Mouse (Mus musculus): ENCODE measurements at regions not wholly inside any gene's neighbourhood (a gene's known extent, or its start where the extent isn't known, plus 50 kb on each side); places are given as distances from the start of the nearest gene placed in this dataset.

GRCm38 (mm10) chr2:115120206-115120503, 461.4 kb upstream of the BC052040 start:
- no peak for DNase-seq (ENCODE audit: low spot score)

- DNase-seq (ENCODE audit: low spot score), result no peak
Measured at GRCm38 (mm10) chr2:115126625-115127369, 454.7 kb upstream of the BC052040 start.

- no peak for DNase-seq (ENCODE audit: low spot score)
Measured at GRCm38 (mm10) chr2:115131746-115132145, 449.8 kb upstream of the BC052040 start.

GRCm38 (mm10) chr2:115132165-115132592, 449.3 kb upstream of the BC052040 start:
- no peak for DNase-seq (ENCODE audit: low spot score)

GRCm38 (mm10) chr2:115141416-115141815, 440.1 kb upstream of the BC052040 start:
- DNase-seq (ENCODE audit: low spot score), result no peak

GRCm38 (mm10) chr2:115172111-115172510, 409.4 kb upstream of the BC052040 start:
- no peak for DNase-seq (ENCODE audit: low spot score)

- no peak for DNase-seq (ENCODE audit: low spot score)
Measured at GRCm38 (mm10) chr2:115177076-115177475, 404.4 kb upstream of the BC052040 start.

- DNase-seq (ENCODE audit: low spot score), result no peak
Measured at GRCm38 (mm10) chr2:115177896-115178295, 403.6 kb upstream of the BC052040 start.

- DNase-seq (ENCODE audit: low spot score), result no peak
Measured at GRCm38 (mm10) chr2:115211191-115211590, 370.3 kb upstream of the BC052040 start.

GRCm38 (mm10) chr2:115213181-115213970, 368.1 kb upstream of the BC052040 start:
- DNase-seq (ENCODE audit: low spot score), result no peak

- no peak for DNase-seq (ENCODE audit: low spot score)
Measured at GRCm38 (mm10) chr2:115214292-115214691, 367.2 kb upstream of the BC052040 start.

- DNase-seq (ENCODE audit: low spot score), result no peak
Measured at GRCm38 (mm10) chr2:115230041-115230440, 351.5 kb upstream of the BC052040 start.

GRCm38 (mm10) chr2:115247673-115248072, 333.8 kb upstream of the BC052040 start:
- DNase-seq (ENCODE audit: low spot score), result no peak

- DNase-seq (ENCODE audit: low spot score), result no peak
Measured at GRCm38 (mm10) chr2:115250019-115250807, 331.3 kb upstream of the BC052040 start.

GRCm38 (mm10) chr2:115257391-115257790, 324.1 kb upstream of the BC052040 start:
- no peak for DNase-seq (ENCODE audit: low spot score)

- no peak for DNase-seq (ENCODE audit: low spot score)
Measured at GRCm38 (mm10) chr2:115268247-115268646, 313.3 kb upstream of the BC052040 start.

- no peak for DNase-seq (ENCODE audit: low spot score)
Measured at GRCm38 (mm10) chr2:115277421-115277820, 304.1 kb upstream of the BC052040 start.

- no peak for DNase-seq (ENCODE audit: low spot score)
Measured at GRCm38 (mm10) chr2:115293020-115293419, 288.5 kb upstream of the BC052040 start.

- DNase-seq (ENCODE audit: low spot score), result no peak
Measured at GRCm38 (mm10) chr2:115297463-115297862, 284.1 kb upstream of the BC052040 start.

GRCm38 (mm10) chr2:115307248-115307647, 274.3 kb upstream of the BC052040 start:
- no peak for DNase-seq (ENCODE audit: low spot score)

- DNase-seq (ENCODE audit: low spot score), result no peak
Measured at GRCm38 (mm10) chr2:115309856-115310631, 271.5 kb upstream of the BC052040 start.

- DNase-seq (ENCODE audit: low spot score), result no peak
Measured at GRCm38 (mm10) chr2:115318551-115318950, 263.0 kb upstream of the BC052040 start.

Data from testis, postnatal 10 days (tissue).